Mouse (Mus musculus): ENCODE results near the gene Rnf115.

Rnf115 gene

DNA sequence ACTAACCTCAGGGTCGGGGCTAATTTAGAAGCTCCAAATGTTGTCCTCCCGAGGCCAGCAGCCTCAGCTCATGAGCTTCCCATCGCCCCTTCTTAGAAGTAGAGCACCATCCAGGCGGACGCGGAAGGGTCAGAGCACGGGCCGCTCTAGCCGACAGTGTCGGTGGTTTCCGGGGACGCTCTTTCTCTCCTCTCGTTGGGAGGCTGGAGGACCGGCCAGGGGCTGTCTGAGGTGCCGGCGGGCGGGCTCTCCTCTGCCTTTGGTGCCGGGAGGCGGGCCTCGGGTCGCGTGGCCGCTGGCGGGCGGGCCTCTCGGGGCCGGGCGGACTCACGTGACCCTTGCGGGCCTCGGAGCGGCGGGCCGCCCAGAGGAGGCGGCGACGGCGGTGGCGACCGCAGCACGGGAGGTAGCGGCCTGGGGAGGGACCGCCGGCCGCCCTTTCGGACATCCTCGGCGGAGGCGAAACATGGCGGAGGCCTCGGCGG lies at the start of gene Rnf115, which contains the start of gene Polr3c:
TSS of gene Rnf115 (plus strand) at position 322 of the 485 bp plus-strand sequence.
TSS of gene Polr3c (minus strand) at position 286 of the 485 bp plus-strand sequence.
- ChIA-PET CTCF (interaction anchor here in 2 of 4 experiments (0.6 to 1.0 kb wide), 3 partner anchors 19 to 209 kb away, joined by 3 read pairs; partner anchors contain the start of gene Nudt17 (in 1 of the 2)), POLR2A (interaction anchor here in 3 of 4 experiments (0.6 to 1.8 kb wide), 32 partner anchors 9 to 151 kb away, joined by 3 to 14 read pairs (median 4); partner anchors contain the start of genes Gm16253 (in 3 of the 3), Pias3 (in 3 of the 3), Nudt17 (in 2 of the 3) and Polr3gl (in 1 of the 3))

DNA sequence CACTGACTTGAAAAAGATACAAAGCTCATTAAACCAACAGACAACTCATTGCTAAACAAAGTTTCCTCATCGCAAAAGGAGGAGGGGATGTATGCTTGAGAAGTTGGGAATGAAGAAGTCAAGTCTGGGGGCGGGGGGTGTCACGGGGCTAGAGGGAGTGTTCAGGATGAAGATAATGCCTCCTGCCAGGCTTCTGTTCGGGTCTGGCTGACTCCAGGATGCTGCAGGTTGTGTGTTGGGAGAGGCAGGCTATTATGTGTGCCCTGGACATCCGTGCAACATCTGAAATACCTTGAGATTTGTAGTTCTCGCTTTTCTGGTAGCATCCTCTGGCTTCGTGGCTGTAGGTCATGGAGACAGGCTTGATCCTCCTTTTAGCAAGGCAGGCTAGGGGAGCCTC lies 49.0 kb upstream of the Rnf115 start:
- ChIA-PET POLR2A (interaction anchor here in 3 of 4 experiments (0.6 to 18.1 kb wide), 20 partner anchors 8 to 409 kb away, joined by 3 to 317 read pairs (median 4); partner anchors contain the start of genes Gm16253 (in 2 of the 3), Pias3 (in 2 of the 3), Ankrd35 (in 1 of the 3) and Hist2h2bb (in 1 of the 3)), CTCF (interaction anchor here in 3 of 4 experiments (0.6 to 2.7 kb wide), 4 partner anchors 11 to 45 kb away, joined by 3 to 6 read pairs (median 5); partner anchors contain the start of gene Pias3 (in 2 of the 3))

- POLR2A ChIA-PET: interaction anchor here in 3 of 4 experiments (0.7 to 18.1 kb wide), 20 partner anchors 9 to 410 kb away, joined by 3 to 317 read pairs (median 5); partner anchors contain the start of genes Ankrd35 (in 2 of the 3), Pias3 (in 2 of the 3), Txnip (in 2 of the 3) and Gm16253 (in 1 of the 3)
- CTCF ChIA-PET: interaction anchor here in 2 of 4 experiments (1.4 to 2.7 kb wide), 4 partner anchors 12 to 26 kb away, joined by 3 to 11 read pairs (median 4); partner anchors contain the start of gene Pias3 (in 1 of the 2)
These were observed 48.2 kb upstream of the Rnf115 start for GRCm38 (mm10) chr3:96679159-96679674.

DNA sequence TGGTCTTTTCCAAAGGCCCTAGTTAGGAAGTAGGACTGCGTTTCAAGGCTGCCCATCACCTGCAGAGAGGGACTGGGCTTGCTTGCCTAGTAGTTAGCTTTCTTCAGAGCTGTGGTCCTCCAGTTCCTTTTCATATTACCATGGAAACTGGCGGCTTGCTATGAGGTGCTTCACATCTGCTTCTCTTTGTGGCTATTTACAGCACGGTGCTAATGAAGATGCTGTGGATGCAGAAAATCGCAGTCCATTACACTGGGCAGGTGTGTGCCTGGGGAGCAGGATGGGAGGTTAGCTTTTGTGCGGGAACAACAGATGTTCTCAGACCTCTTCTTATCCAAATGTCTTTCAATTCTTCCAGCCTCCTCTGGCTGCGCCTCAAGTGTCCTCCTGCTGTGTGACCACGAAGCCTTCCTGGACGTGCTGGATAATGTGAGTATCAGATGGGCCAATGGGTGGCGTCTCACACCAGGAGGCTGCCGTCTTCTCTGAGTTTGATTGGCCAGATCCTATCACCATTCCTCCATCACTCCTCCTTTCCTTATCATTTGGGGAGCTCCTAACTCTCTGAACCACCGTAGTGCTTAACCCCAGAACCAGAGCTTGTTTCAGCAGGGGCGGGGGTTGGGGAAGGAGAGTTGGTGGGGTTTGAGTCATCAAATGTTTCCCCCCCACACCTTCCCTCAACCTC lies 47.1 kb upstream of the Rnf115 start:
- POLR2A ChIA-PET: interaction anchor here in 3 of 4 experiments (0.6 to 18.1 kb wide), 27 partner anchors 9 to 857 kb away, joined by 3 to 317 read pairs (median 5); partner anchors contain the start of genes Ankrd35 (in 2 of the 3), Pias3 (in 2 of the 3), Rbm8a (in 2 of the 3) and Lix1l (in 1 of the 3)
- CTCF ChIA-PET: interaction anchor here in 3 of 4 experiments (0.5 to 2.7 kb wide), 17 partner anchors 8 to 159 kb away, joined by 3 to 11 read pairs (median 5); partner anchors contain the start of genes Pias3 (in 2 of the 3), Ankrd35 (in 1 of the 3) and Nudt17 (in 1 of the 3)

DNA sequence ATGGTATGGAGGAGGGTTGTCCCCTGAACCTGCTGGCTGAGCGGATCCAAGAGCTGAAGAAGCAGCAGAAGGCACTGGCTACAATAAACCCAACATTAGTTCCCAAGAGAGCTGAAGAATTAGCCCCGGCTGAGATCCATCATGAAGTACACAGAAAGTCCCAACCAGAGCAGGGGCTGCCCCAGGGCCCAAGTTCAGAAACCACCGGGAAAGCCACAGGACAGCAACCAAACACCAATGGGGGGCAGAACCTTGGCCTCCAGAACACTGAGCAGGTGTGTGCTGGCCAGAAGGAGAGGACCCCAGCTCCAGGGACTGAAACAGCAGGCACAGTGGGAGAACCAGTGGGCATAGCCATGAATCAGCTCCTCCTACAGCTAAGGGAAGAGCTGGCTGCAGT lies 44.0 kb upstream of the Rnf115 start:
- POLR2A ChIA-PET: interaction anchor here (0.6 to 18.1 kb wide), 17 partner anchors 9 to 127 kb away, joined by 3 to 317 read pairs (median 7); partner anchors contain the start of genes Pias3 (in 3 of the 4), Ankrd35 (in 2 of the 4), Nudt17 (in 1 of the 4) and Rbm8a (in 1 of the 4)

GRCm38 (mm10) chr3:96684151-96684821 lies 43.2 kb upstream of the Rnf115 start:
- POLR2A ChIA-PET: interaction anchor here (0.6 to 18.1 kb wide), 40 partner anchors 9 to 178 kb away, joined by 3 to 317 read pairs (median 5); partner anchors contain the start of genes Ankrd35 (in 3 of the 4), Pias3 (in 3 of the 4), Nudt17 (in 2 of the 4) and Rbm8a (in 2 of the 4)

More for the DNA sequence above, 44.0 kb upstream of the Rnf115 start:
- CTCF ChIA-PET: interaction anchor here (1.0 to 2.4 kb wide), 10 partner anchors 9 to 25 kb away, joined by 3 to 10 read pairs (median 5); partner anchors contain the start of genes Ankrd35 (in 1 of the 4) and Nudt17 (in 1 of the 4)

GRCm38 (mm10) chr3:96684822-96685156 lies 42.7 kb upstream of the Rnf115 start:
- ChIA-PET POLR2A (interaction anchor here (0.6 to 18.1 kb wide), 39 partner anchors 8 to 178 kb away, joined by 3 to 317 read pairs (median 5); partner anchors contain the start of genes Ankrd35 (in 3 of the 4), Pias3 (in 3 of the 4), Nudt17 (in 2 of the 4) and Rbm8a (in 2 of the 4)), CTCF (interaction anchor here in 3 of 4 experiments (0.5 to 2.4 kb wide), 21 partner anchors 8 to 619 kb away, joined by 3 to 10 read pairs (median 4); partner anchors contain the start of genes Nudt17 (in 2 of the 3), Pias3 (in 2 of the 3) and Ankrd35 (in 1 of the 3))

More at GRCm38 (mm10) chr3:96684151-96684821, 43.2 kb upstream of the Rnf115 start:
- CTCF ChIA-PET: interaction anchor here in 2 of 4 experiments (0.5 to 2.4 kb wide), 19 partner anchors 8 to 618 kb away, joined by 3 to 10 read pairs (median 4); partner anchors contain the start of genes Nudt17 (in 2 of the 2), Pias3 (in 2 of the 2) and Ankrd35 (in 1 of the 2)

DNA sequence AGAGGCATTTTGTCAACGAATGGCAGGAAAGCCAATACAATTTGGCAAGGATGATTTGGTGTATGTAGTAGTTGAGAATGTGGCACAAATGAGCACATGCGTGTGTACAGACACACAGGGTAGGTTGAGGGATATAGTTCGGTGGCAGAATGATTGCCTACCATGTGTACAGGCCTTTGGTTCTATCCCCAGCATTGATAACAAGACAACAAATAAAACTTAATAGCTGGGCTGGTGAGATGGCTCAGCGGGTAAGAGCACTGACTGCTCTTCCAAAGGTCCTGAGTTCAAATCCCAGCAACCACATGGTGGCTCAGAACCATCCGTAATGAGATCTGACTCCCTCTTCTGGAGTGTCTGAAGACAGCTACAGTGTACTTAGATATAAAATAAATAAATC lies 41.4 kb upstream of the Rnf115 start:
- CTCF ChIA-PET: interaction anchor here in 1 of 4 experiments (1.4 kb wide), 1 partner anchor 10 kb away, joined by 7 read pairs; no protein-coding TSS in a partner anchor
- POLR2A ChIA-PET: interaction anchor here in 3 of 4 experiments (1.1 to 18.1 kb wide), 10 partner anchors 8 to 271 kb away, joined by 3 to 317 read pairs (median 6); partner anchors contain the start of genes Pias3 (in 2 of the 3), Itga10 (in 1 of the 3) and Rbm8a (in 1 of the 3)

DNA sequence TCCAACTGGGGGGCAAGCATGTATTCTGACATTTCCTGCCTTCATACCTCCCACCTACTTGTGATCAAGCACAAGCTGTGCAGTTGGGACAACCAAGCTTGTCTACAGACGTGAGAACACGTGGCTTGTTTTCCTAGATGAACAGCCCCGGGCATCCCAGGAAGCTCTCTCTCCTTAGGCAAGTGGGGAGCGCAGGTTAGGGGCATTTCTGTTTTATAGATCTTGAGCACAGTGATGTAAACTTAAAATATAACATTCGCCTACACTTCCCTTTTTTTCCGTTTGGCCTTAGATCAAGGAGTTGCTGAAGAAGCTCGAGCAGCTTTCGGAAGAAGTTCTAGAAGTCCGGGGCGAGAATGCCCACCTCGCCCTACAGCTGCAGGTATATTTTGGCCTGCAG lies 38.6 kb upstream of the Rnf115 start:
- POLR2A ChIA-PET: interaction anchor here in 3 of 4 experiments (0.6 to 13.9 kb wide), 19 partner anchors 9 to 1524 kb away, joined by 3 to 317 read pairs (median 4); partner anchors contain the start of genes Ankrd35 (in 2 of the 3), Rbm8a (in 2 of the 3), Gm16253 (in 1 of the 3) and Txnip (in 1 of the 3)
- CTCF ChIA-PET: interaction anchor here in 3 of 4 experiments (0.7 to 1.8 kb wide), 7 partner anchors 8 to 186 kb away, joined by 3 to 6 read pairs (median 4); no protein-coding TSS in a partner anchor

DNA sequence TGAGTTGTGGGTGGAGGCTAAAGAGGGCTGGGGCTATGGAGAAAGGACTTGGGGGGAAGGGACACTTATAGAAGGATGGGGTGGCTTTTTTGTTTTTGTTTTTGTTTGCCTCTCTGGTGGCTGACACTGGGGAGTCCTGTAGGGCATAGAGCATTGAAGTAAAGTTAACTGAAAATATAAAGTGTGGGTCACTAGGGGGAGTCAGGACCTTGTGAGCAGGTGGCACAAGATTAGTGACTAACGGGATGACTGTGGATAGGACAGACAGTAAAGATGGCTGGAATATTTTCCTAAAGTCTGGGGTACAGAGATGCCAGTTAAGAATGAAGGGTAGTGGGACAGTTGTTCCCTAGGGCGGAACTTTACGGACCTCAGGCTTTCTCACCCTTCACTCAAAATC lies 37.2 kb upstream of the Rnf115 start:
- ChIA-PET CTCF (interaction anchor here in 1 of 4 experiments (1.4 kb wide), 1 partner anchor 9 kb away, joined by 6 read pairs; no protein-coding TSS in a partner anchor), POLR2A (interaction anchor here in 2 of 4 experiments (1.2 to 13.9 kb wide), 6 partner anchors 8 to 18 kb away, joined by 5 to 317 read pairs (median 10); partner anchors contain the start of genes Ankrd35 (in 1 of the 2) and Nudt17 (in 1 of the 2))

DNA sequence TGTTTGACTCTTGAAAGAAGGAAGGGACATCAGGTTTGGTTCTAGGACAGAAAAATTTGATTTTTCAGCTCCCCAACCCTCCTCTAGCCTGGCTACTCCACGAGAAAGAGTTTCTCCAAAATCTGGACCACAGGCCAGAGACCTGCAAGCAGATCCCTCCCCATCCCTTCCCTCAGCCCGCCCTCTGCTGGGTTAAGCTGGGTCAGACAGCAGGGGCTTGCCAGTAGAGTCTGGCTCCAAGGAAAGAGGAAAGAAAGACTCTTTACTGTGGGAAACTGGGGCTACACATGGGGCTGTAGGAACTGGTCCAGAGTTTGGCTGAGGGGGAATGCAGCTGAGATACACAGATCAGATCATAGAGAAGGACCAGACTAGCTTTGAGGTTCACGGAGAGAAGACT lies 35.0 kb upstream of the Rnf115 start:
- ChIA-PET CTCF (interaction anchor here (0.6 to 3.1 kb wide), 27 partner anchors 9 to 189 kb away, joined by 3 to 10 read pairs (median 4); partner anchors contain the start of genes Nudt17 (in 2 of the 4), Ankrd35 (in 1 of the 4), Itga10 (in 1 of the 4) and Lix1l (in 1 of the 4)), POLR2A (interaction anchor here in 3 of 4 experiments (0.8 to 13.9 kb wide), 29 partner anchors 8 to 415 kb away, joined by 3 to 317 read pairs (median 5); partner anchors contain the start of genes Ankrd35 (in 3 of the 3), Nudt17 (in 2 of the 3), Gm16253 (in 1 of the 3) and Polr3gl (in 1 of the 3))

DNA sequence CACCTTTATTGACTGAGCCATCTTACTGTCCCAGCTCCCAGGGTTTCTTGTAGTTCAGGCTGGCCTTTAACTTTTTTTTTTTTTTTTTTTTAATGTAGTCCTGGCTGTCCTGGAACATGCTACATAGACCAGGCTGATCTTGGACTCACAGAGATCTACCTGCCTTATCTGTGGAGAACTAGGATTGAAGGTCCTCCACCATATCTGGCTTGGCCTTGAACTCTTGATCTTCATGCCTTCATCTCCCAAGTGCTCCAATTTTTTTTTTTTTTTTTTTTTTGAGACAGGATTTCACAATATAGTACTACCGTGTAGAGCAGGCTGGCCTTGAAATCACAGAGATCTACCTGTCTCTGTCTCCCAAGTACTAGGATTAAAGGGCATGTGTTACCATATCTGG lies 33.9 kb upstream of the Rnf115 start:
- ChIA-PET POLR2A (interaction anchor here (0.7 to 13.9 kb wide), 24 partner anchors 9 to 613 kb away, joined by 3 to 317 read pairs (median 6); partner anchors contain the start of genes Ankrd35 (in 2 of the 4), Nudt17 (in 2 of the 4), Gm16253 (in 1 of the 4) and Rbm8a (in 1 of the 4)), CTCF (interaction anchor here (0.7 to 3.1 kb wide), 20 partner anchors 10 to 409 kb away, joined by 3 to 14 read pairs (median 5); partner anchors contain the start of genes Nudt17 (in 2 of the 4), Ankrd35 (in 1 of the 4) and Itga10 (in 1 of the 4))

DNA sequence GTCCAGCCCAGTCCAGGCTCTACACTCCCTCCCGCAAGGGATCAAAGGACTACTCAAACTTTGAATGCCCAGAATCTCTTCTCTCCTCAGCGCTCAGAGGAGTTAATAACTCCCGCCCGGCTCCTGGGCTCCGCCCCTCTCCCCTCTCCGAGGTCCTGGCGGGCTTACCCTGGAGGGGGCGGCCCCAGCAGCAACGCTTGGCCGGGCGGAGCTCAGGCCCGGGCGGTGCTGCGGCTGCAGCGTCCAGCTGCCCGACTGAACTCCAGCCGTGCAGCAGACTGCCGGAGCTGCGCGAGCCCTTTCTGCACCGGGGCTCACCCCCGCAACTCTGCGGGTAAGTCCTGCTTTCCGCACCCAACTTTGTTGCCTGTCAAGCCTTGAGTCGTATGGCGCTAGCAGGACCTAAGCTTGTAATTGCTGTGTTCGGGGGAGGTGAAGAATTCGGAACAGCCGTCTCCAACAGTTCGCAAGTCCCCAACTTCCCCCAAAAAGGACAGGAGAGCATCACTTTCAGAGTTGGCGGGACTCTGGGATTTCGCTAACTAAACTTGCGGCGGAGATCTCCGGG lies 31.2 kb upstream of the Rnf115 start, which contains the start of gene Pias3:
TSS of gene Pias3 (plus strand) at position 187 of the 568 bp plus-strand sequence.
- ChIA-PET POLR2A (interaction anchor here (0.6 to 13.9 kb wide), 67 partner anchors 9 to 745 kb away, joined by 3 to 317 read pairs (median 6); partner anchors contain the start of genes Ankrd35 (in 4 of the 4), Gm16253 (in 3 of the 4), Rbm8a (in 3 of the 4) and Txnip (in 3 of the 4)), CTCF (interaction anchor here in 3 of 4 experiments (0.6 to 2.7 kb wide), 29 partner anchors 8 to 119 kb away, joined by 3 to 18 read pairs (median 6); partner anchors contain the start of genes Nudt17 (in 3 of the 3), Polr3gl (in 2 of the 3), Ankrd35 (in 1 of the 3) and Gm16253 (in 1 of the 3))

All from embryonic stem cell, embryonic (primary cell).